ENCODE assay signal across 9 mouse cellular contexts in genomic region chr9:78601046-78601730, GRCm38 (mm10). TPM values are rescaled to one million over a fixed set of nuclear protein-coding genes. Genes with fewer than 3 reads are reported as not detected.
DNase-seq lines count a peak whose midpoint lies in the region; ATAC-seq and TF ChIP-seq lines count a peak whose summit lies in the region.
"Had no signal": no experiment of that assay in that cellular context is flagged by ENCODE, and none has a peak within 500 bp of the region (broad histone marks: within the 10 kb centered on the region; RNA-seq: fewer than 3 reads in every experiment).

No protein-coding gene starts in this region.

- no peaks in the 10 kb centered on the region for H3K9me3 ChIP-seq in kidney, embryonic 16.5 days (ENCODE audit: low read length)
- H3K9me3 ChIP-seq in stomach, postnatal 0 days (ENCODE audit: control insufficient read depth, low read length) = no peaks in the 10 kb centered on the region

- TF ChIP-seq POLR2A in kidney, adult 2 months (IDR thresholded peaks at IDR 0.05; ENCODE audit: low read depth, low read length) = no peak

- no peaks in the 10 kb centered on the region for H3K4me1 ChIP-seq in kidney, adult 2 months (ENCODE audit: control insufficient read depth, insufficient read depth, low read length)
- H3K4me1 ChIP-seq in kidney, embryonic 16.5 days (ENCODE audit: insufficient read depth, low read length) = no peaks in the 10 kb centered on the region
- H3K4me1 ChIP-seq in stomach, postnatal 0 days (replicated peaks; ENCODE audit: control insufficient read depth, insufficient read depth) = no peaks in the 10 kb centered on the region

- no peaks in the 10 kb centered on the region for H3K27me3 ChIP-seq in kidney, adult 2 months (replicated peaks; ENCODE audit: control insufficient read depth, insufficient read depth, low read length)
- H3K27me3 ChIP-seq in kidney, embryonic 16.5 days (ENCODE audit: insufficient read depth, low read length) = no peaks in the 10 kb centered on the region
- no peaks in the 10 kb centered on the region for H3K27me3 ChIP-seq in stomach, postnatal 0 days (ENCODE audit: control insufficient read depth, insufficient read depth, low read length)

- no peak overlapping the region for H3K4me2 ChIP-seq in kidney, embryonic 16.5 days (replicated peaks; ENCODE audit: low read depth, low read length)
- H3K4me2 ChIP-seq in stomach, postnatal 0 days (replicated peaks; ENCODE audit: low read depth) = no peak overlapping the region

- H3K4me3 ChIP-seq in kidney, adult 2 months (ENCODE audit: insufficient read depth, low read depth, low read length) = no peak overlapping the region
- H3K4me3 ChIP-seq in kidney, embryonic 16.5 days (ENCODE audit: low read length) = no peak overlapping the region
- H3K4me3 ChIP-seq in stomach, postnatal 0 days (ENCODE audit: low read depth, low read length) = no peak overlapping the region
- H3K4me3 ChIP-seq: erythroblast, embryonic 14.5 days had no signal

- ATAC-seq in CD4-positive, CD25-positive, alpha-beta regulatory T cell, adult 4 months = no peak
- no peak for ATAC-seq in kidney, embryonic 16.5 days (ENCODE audit: low FRiP score, low TSS enrichment)
- no peak for ATAC-seq in stomach, postnatal 0 days (ENCODE audit: low FRiP score, low TSS enrichment)

- H3K36me3 ChIP-seq in kidney, adult 2 months (ENCODE audit: control insufficient read depth, insufficient read depth, low read length) = no peaks in the 10 kb centered on the region
- no peaks in the 10 kb centered on the region for H3K36me3 ChIP-seq in kidney, embryonic 16.5 days (ENCODE audit: insufficient read depth, low read length)
- no peaks in the 10 kb centered on the region for H3K36me3 ChIP-seq in stomach, postnatal 0 days (ENCODE audit: control insufficient read depth, insufficient read depth, low read length)

- peak; percentile 43; the same call in 1 of the 2 replicates for TF ChIP-seq CTCF in kidney, adult 2 months (conservative IDR thresholded peaks at IDR 0.05; ENCODE audit: insufficient read depth, insufficient read length, low read depth, low read length)
- TF ChIP-seq CTCF in stomach, postnatal 0 days (IDR thresholded peaks at IDR 0.05; ENCODE audit: low read depth) = peak; percentile 69

- 48% methylated on average over 4 of the region's 4 CpGs for WGBS in kidney, adult 2 months
- 51% methylated on average over 4 of the region's 4 CpGs for WGBS in kidney, embryonic 16.5 days
- 46% methylated on average over 4 of the region's 4 CpGs for WGBS in stomach, postnatal 0 days

- no peak overlapping the region for H3K9ac ChIP-seq in kidney, embryonic 16.5 days (replicated peaks; ENCODE audit: low read length)
- H3K9ac ChIP-seq in stomach, postnatal 0 days (ENCODE audit: low read length) = no peak overlapping the region

- H3K27ac ChIP-seq in kidney, adult 2 months (ENCODE audit: insufficient read depth, low read depth, low read length) = no peak overlapping the region
- no peak overlapping the region for H3K27ac ChIP-seq in kidney, embryonic 16.5 days (ENCODE audit: low read length)
- no peak overlapping the region for H3K27ac ChIP-seq in stomach, postnatal 0 days (replicated peaks)

- DNase-seq in CD4-positive, CD25-positive, alpha-beta regulatory T cell, adult 2 months (ENCODE audit: low read depth, low spot score) = peak; percentile 14
- peak; percentile 10 for DNase-seq in kidney, adult 2 months
- peak; percentile 48 for DNase-seq in urinary bladder, postnatal 14 days (ENCODE audit: low spot score)
- no peak for DNase-seq in urinary bladder, postnatal 10 days (ENCODE audit: low spot score)
- no peak for DNase-seq in stomach, postnatal 0 days (ENCODE audit: low spot score)
- no peak for DNase-seq in spleen, postnatal 4 days (ENCODE audit: low spot score in 2 of 2)

- TF ChIP-seq EP300 in stomach, postnatal 0 days (optimal IDR thresholded peaks at IDR 0.05) = no peak

RNA-seq across cellular contexts. Expression of gene Slc17a5, which starts 13.3 kb away (rescaled TPM):
- 10 to 100 TPM; 11.0 to 11.8 TPM for polyA plus RNA-seq in CD4-positive, CD25-positive, alpha-beta regulatory T cell, adult 4 months (2017; shearing (Covaris generic))
- polyA plus RNA-seq in kidney, adult 2 months (2012; rRNA removed) = 36.7 and 37.2 TPM in 2 replicates
- 18.9 and 19.1 TPM in 2 replicates for polyA plus RNA-seq in kidney, embryonic 16.5 days (2015; fragmentation: Nextera tagmentation; extraction: Ambion mirVana)
- polyA plus RNA-seq in stomach, postnatal 0 days (2015; fragmentation: Nextera tagmentation; extraction: Ambion mirVana) = 9.3 and 10.0 TPM in 2 replicates

RNA-seq across cellular contexts. Expression of gene Cd109, which starts 14.2 kb away (rescaled TPM):
- not detected for polyA plus RNA-seq in CD4-positive, CD25-positive, alpha-beta regulatory T cell, adult 4 months (2017; shearing (Covaris generic))
- polyA plus RNA-seq in kidney, adult 2 months (2012; rRNA removed) = 0.30 and 0.33 TPM in 2 replicates
- polyA plus RNA-seq in kidney, embryonic 16.5 days (2015; fragmentation: Nextera tagmentation; extraction: Ambion mirVana) = 6.1 and 6.9 TPM in 2 replicates
- 13.5 and 13.6 TPM in 2 replicates for polyA plus RNA-seq in stomach, postnatal 0 days (2015; fragmentation: Nextera tagmentation; extraction: Ambion mirVana)
- polyA plus RNA-seq: erythroblast, embryonic 14.5 days had no signal

Comparison
In these comparisons a context has a peak if more than half of its experiments do, and no peak if none do; other contexts are left out.
1. DNase-seq: peak in CD4-positive, CD25-positive, alpha-beta regulatory T cell, adult 2 months (single experiment), kidney, adult 2 months (single experiment) and urinary bladder, postnatal 14 days (single experiment); none in urinary bladder, postnatal 10 days (single experiment), stomach, postnatal 0 days (single experiment) and spleen, postnatal 4 days (0 of 2).